Mouse (Mus musculus): ENCODE measurements around the gene Plekha1.

The Plekha1 gene

GRCm38 (mm10) chr7:130865613-130866591, at the start of gene Plekha1:
Gene Plekha1 (plus strand): TSS chr7:130865756.
- DNase-seq: peak; percentile 100

GRCm38 (mm10) chr7:130816243-130816642, 49.3 kb upstream of the Plekha1 start:
- DNase-seq: no peak

DNA sequence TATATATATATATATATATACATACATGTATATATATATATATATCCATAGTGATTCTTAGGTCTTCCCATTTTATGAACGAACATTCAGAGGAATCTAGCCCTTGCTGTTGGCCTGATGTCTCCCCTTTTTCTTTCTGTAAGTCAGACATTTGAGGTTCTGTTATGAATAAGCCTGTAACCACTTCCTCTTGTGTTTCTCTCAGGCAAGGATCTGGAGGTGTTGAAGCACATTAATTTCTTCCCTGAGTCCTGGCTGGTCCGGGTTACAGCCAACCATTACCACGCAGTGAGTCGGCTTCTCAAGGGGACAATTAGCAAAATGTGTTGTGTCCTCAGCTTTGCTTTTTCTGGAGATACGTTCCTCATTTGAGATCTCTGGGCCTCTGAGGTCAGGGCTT, 46.7 kb upstream of the Plekha1 start:
- DNase-seq: no peak

- DNase-seq: no peak
Measured at GRCm38 (mm10) chr7:130819624-130820023, 45.9 kb upstream of the Plekha1 start.

- no peak for DNase-seq
Measured at GRCm38 (mm10) chr7:130823992-130824391, 41.6 kb upstream of the Plekha1 start.

DNA sequence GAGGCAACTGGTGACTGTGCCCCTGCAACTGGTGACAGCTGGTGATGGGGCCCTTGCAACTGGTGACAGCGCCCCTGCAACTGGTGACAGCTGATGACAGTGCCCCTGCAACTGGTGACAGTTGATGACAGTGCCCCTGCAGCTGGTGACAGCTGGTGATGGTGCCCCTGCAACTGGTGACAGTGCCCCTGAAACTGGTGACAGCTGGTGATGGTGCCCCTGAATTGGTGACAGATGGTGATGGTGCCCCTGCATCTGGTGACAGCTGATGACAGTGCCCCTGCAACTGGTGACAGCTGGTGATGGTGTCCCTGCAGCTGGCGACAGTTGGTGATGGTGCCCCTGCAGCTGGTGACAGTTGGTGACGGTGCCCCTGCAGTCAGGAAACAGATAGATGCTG, 39.2 kb upstream of the Plekha1 start:
- DNase-seq: no peak

DNA sequence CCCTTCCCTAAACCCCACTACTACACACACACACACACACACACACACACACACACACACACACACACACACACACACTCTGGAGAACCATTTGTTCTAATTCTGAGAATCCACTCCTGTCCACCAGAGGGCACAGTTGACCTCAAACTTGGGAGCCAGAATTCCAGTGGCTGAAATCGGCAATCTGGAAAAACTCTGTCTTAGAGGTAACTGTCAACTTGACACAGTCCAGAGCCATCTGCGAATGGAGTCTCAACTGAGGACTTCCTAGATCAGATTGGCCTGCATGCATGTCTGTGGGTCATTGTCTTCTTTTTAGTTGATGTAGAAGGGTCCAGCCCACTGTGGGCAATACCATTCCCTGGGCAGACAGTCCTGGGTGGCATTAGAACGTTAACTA, 38.1 kb upstream of the Plekha1 start:
- no peak for DNase-seq

DNA sequence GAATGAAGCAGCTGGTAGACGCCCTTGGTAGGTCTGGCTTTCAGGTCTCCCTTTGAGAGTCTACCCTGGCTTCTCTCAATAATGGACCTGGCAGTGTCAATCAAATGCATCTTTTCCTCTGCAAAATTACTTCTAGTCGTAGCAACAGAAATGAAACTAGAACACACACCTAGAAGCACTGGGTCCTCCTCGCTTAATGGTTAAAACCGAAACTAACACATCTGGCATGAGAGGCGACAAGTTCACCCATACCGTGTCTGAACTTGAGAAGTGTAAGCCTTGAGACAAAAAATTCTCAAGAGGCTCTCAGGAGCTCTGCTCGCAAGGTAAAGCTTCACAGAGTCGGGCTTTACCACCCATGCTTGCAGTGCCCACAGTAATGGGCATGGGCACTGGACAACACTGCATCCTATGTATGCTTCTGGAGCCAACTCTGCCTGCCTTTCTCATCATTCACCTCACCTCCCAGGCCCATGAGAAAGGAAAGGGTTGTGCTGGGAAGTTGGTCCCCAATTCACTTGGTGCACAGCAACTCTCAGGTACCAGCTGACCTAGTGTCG, 37.6 kb upstream of the Plekha1 start:
- no peak for DNase-seq

DNA sequence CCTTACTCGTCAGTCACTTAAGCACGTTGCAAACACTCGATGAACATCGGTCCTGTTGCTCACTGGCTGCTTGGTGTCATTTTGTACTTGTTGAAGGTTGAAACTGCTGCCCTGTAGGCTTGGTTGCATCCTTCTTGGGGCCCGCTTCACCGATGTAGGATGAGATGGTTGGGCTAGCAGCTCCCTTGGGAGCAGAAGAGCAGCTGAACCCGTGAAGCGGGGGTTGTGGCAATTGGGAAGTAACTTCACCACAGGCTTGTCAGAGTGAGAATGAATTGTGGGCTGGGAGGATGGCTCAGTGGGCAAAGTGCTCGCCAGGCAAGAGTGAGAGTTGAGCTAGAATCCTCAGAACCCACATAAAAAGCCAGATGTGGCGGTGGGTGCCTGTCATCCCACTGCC, 37.1 kb upstream of the Plekha1 start:
- no peak for DNase-seq

DNA sequence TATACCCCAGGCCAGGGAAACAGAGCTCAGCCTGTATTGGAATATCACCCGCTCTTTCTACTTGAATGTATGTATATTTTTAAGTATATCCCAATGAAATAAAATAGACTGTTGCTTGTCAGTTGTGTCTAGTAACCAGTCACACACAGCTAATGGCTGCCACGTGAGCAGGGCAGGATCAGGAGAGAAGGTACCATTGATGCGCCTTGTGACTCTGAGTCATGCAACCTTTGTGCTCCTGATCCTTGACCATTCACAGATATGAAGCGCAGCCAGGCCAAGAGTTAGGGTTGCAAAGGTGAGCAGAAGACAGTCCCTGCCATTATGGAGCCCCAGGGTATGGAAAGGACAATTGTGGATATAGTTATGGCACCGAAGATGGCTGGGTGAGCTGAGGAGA, 34.0 kb upstream of the Plekha1 start:
- DNase-seq: no peak

GRCm38 (mm10) chr7:130834299-130834698, 31.3 kb upstream of the Plekha1 start:
- DNase-seq: no peak

GRCm38 (mm10) chr7:130834958-130835861, 30.3 kb upstream of the Plekha1 start:
- DNase-seq: no peak

GRCm38 (mm10) chr7:130836066-130836465, 29.5 kb upstream of the Plekha1 start:
- DNase-seq: no peak

DNA sequence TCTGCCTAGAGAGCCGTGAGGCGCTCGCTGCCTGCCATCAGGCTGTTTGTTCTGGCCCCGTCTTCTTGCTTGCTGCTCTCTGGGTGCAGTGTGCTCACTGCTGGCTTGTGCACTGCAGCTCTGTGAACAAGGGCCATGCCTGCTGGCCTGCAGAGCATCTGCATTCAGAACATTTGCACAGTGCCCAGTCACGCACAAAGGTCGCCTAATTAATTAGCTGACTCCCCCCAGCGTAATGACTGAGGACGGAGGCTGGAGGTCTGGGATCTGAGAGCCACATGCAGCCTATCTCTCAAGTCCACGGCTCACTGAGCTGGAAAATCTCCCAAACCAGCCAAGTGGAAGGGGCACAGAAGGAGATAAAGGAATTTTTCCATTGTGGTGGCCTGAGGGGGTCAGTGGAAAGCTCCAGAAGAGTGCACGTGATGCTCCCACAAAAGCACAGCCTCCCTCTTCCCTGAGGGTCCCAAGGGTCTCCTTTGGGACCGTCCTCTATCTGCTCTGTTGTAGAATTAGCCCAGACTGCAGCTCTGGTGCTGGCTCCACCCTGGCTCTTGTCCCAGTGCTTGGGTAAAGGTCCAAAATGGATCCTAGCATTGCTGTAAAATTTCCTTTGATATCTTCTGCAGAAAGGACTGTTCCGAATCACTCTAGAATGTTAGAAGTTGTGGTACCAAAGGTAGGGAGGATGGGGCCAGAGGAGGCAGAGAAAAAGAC, 27.5 kb upstream of the Plekha1 start:
- no peak for DNase-seq

DNA sequence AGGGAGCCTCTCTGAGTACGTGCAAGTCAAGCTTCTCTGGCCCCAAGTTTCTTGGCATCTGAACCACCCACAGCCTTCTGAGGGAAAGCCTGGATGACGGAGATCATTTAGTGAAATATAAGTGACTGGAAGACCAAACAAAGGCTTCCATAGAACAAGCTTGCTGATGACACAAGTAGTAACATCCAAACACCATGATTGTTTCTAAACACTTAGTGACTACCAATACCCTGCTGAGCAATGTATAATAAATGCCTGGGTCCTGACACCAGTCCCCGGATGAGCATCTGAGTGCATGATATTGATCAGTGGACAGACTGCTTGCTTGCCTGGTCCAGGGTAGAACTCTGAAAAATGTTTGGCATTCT, 26.9 kb upstream of the Plekha1 start:
- no peak for DNase-seq

DNA sequence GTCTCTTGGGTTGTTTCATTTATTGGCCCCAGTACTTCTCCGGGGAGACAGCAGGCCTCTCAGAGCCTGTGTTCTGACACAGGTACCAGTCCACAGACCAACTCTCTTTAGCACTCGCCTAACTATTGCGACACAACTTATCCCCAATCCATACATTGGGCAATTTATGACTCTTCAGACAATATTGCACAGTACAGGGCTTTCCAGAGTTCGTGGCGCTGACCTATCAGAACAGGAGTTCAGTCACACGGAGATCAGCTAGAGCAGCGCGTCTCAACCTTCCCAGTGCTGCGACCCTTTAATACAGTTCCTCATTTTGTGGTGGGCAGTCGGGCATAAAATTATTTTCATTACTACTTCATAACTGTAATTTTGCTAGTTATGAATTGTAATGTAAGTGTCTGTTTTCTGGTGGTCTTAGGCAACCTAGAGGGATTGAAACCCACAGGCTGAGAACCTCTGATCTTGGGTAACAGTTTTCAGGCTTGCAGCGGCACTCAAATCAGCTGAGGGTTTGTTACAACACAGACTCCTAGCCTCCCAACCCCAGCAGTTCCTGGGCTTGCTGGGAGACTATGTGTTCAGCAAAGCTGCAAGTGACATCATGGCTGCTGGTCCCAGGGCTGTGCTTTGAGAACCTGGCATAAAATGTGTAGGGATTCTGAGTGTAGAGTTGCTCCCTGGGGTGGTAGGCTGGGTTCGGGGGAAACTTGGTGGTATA, 26.0 kb upstream of the Plekha1 start:
- DNase-seq: no peak

DNA sequence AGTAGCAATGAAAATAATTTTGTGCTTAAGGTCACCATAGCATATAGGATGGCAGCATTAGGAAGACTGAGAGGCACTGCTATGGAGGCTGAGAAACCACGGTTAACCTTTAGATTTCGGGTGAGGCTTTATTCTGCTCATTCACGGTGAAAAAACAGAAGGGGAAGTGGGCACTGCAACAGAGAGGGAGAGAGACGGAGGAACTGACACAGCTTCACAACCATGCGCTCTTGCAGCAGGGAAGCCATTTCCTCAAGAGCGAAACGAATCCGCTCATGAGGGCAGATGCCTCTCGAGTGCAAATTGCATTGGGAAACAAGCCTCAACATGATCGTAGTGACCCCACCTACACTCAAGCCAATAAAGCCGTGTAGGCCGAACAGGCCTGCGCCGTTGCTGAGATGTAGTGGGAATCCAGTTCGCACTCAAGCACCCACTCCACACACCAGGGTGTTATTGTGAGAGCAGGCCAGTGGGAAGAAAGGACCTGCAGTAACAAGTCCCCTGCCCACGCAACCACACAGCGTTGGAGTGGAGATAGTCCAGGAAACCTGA, 18.3 kb upstream of the Plekha1 start:
- DNase-seq: no peak

GRCm38 (mm10) chr7:130854684-130855292, 10.8 kb upstream of the Plekha1 start:
- DNase-seq: no peak

- DNase-seq: no peak
Measured at GRCm38 (mm10) chr7:130855681-130856080, 9.9 kb upstream of the Plekha1 start.

GRCm38 (mm10) chr7:130857973-130858372, 7.6 kb upstream of the Plekha1 start:
- DNase-seq: no peak

- no peak for DNase-seq
Measured at GRCm38 (mm10) chr7:130859926-130860325, 5.6 kb upstream of the Plekha1 start.

Data from right cerebral cortex, postnatal 25 days (tissue).